Mouse (Mus musculus): Measurements from ENCODE around the gene Gm813.
"Not testable (repeated sequence)": the region's sequence is repeated elsewhere in the genome, so short reads cannot be mapped to it uniquely, and the experiment has no call there.

GRCm38 (mm10) chr16:58665137-58665536 is 48.4 kb upstream of the Gm813 start:
- TF ChIP-seq HCFC1 (IDR thresholded peaks at IDR 0.05; ENCODE audit: borderline replicate concordance, insufficient read depth, low read length); ZNF384 (IDR thresholded peaks at IDR 0.05; ENCODE audit: low read depth, low read length); MAFK (IDR thresholded peaks at IDR 0.05; ENCODE audit: insufficient read depth, low read depth, low read length): not testable (repeated sequence)
